Mouse (Mus musculus) frontal cortex, postnatal 25 days (tissue): ENCODE data around the gene Gm9918.

Experiments used
- DNase-seq, 2 experiments: peaks; one replicate each; pipeline ENCODE4 v3.0.0; 2022; ENCODE audit warnings: low spot score in 2 of 2

The Gm9918 gene

DNA sequence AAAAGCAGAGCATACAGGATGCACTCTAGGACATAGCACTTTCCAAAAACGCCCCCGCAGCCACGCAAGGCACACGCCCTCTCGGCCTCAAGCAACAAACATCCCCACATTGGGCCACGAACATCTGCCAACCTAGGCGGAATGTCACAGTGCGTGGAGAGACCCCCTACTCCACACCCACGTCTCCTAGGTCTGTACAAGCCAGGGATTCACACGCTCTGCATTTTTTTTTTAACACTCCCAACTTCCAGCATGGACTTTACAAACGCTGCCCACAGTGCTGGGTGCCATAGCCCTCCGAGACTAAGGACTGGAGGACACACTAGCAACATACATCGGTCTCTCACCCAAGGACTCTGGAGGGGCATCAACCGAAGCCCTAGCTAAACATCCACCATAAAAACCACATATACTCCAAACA is 24.9 kb upstream of the Gm9918 start:
- DNase-seq = no peak

DNA sequence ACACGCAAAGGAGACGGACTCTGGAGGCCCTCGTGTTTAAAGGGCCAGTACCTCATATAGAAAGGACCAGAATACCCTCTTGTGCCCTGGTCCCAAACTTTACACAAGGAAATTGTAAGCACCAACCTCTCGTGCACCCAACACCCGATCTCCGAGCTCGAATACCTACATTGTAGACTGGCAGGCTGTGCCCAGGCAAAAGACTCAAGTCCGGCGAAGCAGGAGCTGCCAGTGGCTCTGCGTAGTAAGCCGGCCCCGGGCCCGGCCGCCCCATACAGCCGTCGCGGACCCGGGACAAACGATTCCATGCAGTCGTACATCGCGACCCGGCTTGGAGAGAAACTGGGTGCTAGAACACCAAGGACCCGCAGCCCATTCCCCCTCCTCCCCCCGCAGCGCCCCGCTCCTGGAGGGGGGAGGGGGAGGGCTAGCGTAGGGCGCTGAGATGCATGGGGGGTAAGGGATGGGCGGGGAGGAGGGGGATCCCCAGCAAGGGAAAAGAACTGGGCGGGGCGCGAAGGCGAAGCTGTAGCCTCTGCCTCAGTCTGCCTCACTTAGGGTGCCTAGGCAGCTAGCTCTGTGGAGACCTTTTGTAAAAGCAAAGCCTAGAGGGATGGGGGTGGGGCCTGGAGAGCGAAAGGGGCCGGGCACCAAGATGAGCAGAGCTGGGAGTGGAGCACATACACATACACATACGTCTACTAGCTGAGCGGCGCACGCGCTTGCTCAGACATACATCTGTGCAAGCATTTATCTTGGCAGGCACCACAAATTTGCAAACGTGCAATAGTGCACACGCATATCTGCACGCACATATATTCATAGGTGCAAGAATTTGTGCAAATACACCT is 24.2 kb upstream of the Gm9918 start:
- peak; percentile 49 to 67 for DNase-seq

DNA sequence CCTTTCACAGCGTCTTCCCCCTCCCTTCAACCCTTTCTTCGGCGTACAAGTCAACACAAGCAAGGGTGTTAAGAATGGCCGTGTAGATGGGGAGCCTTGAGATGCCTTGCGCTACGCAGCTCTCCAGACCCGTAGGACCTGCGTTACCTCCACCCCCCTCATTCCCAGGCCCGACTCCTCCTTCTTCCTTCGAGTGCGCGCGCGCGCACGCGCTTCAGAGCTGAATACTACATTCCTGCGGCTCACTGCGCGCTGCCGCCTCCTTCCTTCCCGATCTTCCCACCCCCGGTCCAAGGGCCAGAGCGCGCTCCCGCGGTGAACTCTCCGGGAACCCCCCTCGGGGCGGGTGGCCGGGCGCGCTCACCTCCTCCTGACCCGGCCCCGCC is 23.5 kb upstream of the Gm9918 start:
- peak; percentile 75 to 78 for DNase-seq

DNA sequence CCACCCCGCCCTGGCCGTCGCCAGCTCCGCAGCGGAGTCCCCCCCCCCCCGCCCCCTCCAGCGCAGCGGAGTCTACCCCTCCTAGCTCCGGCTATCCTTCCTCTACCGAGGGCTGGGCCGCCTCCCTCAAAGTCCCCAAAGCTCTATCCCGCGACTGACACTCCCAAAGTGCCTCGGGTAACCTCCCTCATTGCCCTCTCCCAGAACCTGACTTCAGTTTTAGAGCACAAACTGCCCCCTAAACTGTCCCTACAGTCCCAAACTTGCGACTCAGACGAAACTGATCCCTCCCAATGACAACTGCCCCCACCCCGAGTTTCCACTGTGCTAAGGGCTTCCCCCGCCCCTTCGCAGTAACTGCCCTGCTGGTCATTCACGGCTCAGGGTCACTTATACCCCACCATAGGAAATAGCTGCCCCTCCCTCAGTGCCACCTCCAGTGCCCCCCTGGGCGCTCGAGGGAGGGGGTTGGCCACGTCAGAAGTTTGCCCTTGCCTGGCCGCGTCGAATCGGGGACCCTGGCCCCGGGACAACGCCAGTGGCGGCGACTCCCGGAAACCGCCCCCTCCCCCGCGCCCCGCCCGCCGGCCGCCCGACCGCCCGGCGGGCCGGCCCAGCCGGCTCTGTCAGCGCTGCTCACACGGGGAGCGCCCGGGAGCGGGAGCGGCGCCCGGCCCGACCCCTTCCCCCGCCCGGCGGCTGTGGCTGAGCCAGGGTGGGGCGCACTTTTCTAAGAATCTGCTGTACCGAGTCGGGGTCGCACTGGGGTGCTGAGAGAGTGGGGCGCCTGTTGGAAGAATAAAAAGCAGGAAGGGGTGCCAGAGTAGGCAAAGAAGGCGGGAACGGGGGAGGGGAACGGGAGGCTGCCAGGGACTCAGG is 22.9 kb upstream of the Gm9918 start:
- DNase-seq = no peak

DNA sequence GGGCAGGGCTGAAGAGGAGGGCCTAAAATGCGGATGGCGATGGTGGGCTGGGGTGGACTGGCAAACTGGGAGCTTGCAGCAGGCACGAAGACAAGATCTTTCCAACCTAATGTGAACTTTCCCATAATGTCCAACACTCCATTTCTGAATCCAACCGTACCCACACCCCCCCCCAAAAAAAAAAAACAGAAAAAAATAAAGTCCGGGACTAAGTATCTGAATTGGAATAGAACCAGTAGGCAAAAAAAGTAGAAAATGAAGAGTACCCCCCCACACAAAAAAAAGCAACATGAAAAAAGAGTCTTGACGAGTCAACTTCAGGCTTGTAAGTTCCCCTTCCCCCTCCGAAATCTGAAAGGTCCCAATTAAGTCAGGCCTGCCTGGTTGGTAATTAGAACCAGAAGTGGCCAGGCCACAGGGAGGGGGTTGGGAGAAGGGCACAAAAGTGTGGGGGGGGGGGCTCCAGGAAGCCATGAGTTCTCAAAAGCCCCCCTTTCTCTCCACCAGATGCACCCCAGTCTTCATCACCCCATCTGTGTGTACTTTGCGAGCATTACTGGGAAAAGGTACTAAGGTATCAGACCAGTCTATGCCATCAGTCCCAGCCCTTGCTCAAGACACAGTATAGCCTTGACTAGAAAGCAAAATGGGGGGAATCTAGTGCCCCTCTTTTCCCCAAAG is 22.1 kb upstream of the Gm9918 start:
- DNase-seq = no peak

DNA sequence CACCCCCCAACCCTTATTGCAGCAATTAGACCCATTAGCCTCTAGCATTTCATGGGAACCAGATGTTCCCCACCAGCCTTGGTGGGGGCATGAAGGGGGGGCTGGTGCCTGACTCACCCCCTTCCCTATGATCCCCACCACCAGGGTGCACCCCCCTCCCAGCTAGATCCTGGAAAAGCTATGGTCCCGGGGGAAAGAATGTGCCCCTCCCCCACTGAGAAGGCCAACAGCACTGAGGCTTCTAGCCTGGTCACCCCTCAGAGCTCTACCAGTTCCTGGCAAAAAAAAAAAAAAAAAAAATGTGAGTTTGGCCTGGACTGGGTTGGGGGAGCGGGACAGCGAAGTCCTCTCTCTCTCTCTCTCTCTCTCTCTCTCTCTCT is 21.6 kb upstream of the Gm9918 start:
- no peak for DNase-seq

DNA sequence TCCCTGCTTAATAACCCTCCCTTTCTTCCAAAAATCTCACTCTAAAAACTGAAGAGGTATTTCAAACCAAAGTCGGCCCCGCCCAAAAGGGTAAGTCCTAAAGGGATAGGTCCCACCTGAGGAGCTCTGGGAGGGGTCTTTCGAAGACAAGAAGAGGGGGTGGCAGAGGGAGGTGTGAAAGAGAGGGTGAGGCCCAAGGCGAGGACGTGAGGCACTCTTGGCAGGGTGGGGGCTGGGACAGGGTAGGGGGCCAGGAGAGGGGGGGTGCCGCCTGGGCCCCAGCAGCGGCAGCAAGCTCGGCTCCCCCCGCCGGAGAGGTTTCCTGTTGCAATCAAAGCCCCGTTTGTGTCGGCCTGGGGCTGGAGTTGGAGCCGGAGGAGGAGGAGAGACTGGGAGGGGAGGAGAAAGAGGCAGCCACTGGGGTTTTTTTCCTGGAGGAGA is 21.1 kb upstream of the Gm9918 start:
- no peak for DNase-seq

DNA sequence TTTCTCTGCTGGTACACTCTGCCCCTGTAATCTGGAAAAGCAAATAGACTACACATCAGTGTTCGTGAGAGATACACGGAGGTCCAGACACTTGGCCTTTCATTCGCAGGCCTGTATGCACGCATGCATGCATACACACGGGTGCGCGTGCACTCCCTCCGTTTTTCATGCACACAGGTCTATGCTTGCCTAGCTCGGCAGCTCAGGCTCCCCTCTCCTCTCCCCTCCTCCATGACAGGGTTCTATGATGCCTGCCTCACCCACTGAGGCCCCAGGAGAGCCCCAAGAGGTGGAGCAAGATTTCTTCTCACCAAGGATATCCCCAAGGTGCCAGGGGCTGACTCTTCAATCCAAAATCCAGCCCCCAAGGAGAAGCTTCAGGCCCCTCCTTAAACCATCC is 20.4 kb upstream of the Gm9918 start:
- no peak for DNase-seq

DNA sequence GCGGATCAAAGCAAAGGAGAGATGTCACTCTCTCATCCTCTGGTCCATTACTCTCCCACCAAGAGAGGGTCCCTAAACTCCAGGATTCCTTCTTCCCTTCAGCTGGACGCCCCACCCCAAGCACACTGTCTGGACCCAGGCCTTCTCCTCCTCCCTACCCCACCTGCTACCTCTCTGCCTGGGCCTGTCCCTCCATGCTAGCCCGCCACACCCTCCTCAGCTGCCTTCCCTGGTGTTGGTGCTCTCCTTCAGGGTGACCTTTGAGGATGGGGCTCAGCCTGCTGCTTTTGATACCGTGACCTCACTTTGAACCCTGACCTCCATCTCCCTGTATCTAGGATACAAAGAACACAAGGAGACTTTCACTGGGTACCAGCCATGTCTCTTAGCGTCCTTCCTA is 19.8 kb upstream of the Gm9918 start:
- no peak for DNase-seq

DNA sequence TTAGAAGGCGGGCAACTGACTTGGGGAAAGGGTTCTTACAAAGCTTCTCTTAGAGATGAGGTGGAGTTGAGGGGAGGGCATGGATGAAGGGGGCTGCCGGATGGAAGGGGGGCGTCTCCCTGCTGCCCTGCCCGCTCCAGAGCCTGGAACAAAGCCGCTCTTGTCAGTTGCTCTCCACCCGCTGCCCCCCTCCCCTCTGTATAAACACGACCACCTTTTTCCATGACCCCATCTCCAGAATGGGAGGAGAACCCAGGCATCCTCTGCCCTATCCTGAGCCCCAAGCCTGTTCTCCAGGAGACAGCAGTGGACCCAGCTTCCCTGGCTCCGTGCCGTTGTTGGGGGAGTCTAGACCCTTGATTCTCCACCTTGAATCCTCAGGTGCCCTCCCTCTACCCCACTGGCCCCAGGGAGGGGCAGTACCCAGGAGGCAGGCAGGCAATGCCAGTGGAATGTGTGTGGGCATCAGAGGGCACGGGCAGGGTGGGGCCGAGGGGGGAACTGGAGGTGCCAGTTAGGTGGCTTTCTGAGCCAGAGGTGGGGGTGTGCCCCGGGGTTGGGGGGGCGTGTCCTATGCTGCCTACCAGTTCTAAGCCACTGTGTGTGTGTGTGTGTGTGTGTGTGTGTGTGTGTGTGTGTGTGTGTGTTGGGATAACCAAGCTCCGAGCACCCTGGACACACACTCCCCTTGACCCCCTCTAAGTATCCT is 14.7 kb upstream of the Gm9918 start:
- no peak for DNase-seq

DNA sequence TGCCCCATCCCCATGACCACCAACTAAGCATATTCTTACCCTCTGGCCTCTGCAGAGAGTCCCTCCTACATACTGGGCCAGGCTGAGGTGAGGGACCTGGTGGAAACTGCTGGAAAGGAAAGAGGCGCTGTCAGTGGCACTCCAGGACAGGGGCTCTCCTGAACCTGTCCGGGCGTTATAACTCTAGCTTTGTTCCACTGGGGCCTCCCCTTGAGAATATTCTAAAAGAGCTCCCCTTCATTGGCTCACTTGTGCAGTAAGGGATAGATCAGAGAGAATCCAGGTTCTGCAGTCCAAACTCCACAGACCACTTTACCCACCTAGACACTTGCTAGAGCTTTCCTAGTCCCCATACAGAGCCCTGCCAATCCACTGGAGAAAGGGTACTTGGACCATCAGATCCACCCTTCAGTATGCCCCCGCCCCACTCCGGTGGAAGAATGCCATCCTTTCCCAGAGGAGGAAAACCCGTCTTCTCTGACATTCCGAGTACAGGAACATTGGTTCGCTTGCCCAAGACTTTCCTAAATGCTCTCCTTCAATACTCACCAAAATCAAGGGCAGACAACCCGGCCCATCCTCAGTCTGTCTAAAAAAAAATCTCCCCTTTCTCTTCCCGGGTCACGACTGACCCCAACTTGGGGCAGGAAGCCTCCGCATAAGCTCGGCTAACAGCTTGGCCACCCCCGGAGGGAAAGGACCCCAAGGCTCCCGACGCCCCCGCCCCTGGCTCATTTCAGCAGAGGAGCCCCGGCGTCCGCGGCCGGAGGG is 13.7 kb upstream of the Gm9918 start:
- DNase-seq = no peak

DNA sequence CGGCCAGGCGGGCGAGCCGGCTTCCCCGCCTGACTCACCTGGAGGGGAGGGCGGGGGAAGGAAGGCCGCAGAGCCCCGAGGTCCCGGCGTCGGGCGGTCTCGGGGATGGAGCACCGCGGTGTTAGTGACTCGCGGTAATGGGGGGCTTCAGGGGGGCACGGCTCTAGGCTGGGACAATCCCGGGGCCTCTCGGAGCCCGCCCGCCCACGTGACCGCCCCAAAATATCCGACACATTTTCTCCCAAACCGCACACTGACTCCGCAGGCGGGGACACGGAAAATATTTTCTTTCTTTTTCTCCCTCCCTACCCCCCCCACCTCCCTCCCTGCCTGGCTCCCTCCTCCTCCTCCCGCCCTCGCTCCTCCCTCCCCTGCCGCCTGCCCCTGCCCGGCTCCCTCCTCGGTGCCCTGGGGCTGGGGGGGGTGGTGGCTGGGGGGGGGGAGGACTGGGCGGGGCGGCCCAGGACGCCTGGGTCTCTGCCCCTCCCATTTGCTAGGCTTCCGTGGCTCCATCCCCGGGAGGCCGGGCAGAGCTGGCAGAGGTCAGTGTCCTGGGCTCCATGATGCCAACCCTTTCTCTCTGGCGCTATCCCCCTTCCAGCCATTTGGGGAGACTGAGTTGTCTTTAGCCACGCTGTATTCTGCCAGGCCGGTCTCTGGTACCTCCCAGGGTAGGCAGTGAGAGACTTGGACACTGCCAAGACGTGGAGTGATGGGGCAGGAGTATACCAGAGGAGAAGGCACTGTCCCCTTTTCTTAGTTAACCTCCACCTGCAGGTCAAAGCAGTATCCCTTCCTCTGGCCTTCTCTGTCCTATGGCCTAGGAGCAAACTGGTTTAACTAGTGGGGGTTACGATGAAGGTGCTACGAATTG is 12.9 kb upstream of the Gm9918 start, which contains the start of gene Rarg:
Gene Rarg (minus strand): TSS at position 316 of the 874 bp plus-strand sequence.
- DNase-seq = no peak

DNA sequence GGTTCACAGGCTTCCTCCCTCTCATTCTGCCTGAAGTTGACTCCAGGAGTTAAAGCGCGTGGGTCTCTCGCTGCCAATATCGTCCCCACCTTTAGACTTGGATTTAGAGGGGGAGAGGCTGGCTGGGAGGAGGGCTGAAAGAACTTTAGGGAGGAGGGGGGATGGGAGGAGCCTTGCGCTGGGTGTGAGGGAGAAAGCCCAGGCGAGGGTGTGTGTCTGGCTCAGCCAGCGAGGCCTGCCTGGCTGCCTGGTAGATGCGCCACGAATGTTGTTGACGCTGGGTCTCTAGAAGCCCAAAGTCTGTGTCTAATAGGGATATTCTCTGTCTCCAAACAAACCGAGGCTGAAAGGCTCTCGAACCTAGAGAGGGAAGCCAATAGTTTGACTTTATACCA is 12.3 kb upstream of the Gm9918 start:
- DNase-seq = no peak

DNA sequence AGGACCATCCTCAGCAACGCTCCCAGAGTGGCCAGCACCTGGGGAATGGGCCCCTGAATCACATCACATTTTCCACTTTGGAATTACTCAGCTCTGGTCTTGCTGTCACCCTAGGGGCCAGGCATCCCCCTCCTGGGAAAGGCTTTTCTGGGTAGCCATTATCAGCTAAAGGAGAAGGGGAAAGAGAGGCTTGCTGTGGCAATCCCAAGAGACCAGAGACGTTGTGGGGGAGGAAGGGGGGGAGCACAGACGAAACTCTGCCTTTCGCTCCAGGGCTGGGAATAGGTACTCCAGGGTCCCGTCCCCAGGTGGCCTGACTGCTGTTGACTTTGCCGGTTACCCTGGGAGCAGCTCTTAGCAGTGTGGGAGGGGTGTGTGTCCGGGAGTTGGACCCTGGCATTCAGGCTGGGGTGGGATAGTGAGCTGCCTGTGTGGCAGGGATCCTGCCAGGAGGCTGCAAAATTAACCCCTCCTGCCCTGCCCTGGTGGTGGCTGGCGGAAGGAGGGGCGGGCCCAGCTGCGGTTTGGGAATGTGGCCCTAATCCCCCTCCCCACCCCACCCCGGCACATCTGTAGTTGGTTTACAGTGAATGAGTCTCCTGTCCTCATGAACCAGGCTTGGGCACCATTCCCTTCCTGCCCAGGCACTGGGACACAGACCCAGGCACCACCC is 11.6 kb upstream of the Gm9918 start:
- DNase-seq = no peak

DNA sequence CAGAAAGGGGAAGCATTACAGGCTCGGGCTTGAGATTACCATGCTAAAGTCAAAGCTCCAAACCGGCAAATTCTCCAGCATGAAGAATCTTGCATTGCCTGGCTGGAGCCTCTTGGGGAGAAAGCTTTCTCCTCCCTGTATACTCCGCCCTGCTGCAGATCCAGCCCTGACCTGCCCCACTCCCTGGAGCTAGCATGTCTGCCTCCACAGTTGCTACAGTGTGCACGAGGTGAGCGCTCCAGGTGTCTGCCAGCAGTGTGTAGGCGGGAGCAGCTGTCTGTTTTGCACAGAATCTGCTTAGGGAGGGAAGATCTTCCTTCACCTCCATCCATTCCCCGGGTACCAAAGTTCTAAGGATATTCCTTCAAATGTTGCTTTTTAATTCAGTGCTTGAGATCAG is 7.8 kb upstream of the Gm9918 start:
- no peak for DNase-seq

DNA sequence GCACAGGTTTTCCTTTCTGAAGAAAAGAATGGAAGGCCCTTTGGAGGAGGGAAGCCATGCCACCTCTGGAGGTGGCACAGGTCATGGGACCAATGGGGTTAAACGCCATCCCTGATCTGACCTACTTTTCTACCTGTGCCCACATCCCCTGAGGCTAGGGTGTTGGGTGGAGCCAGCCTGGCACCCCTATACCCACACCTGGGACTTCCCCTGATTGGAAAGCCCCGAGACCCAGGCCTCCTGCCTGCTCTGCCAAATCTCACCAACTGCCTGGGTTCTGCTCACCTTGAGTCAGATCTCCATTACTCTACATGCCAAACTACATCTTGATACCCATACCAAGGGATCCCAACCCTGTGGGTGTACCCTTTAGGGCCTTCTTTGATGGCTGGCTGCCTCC is 7.3 kb upstream of the Gm9918 start:
- DNase-seq = no peak

DNA sequence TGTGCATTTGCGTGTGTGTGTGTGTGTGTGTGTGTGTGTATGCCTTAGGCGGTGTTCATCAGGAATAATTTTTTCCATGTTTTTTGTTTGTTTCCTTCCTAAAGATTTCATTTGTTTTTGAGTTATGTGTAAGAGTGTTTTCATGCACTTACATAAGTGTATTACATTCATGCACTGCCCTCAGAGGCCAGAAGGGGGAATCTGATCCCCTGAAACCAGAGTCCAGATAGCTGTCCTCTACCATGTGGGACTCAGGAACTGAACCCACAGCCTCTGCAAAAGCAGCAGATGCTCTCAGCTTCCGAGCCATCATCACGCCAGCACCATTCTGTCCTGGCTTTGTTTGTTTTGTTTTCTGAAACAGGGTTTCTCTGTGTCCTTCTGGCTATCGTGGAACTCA is 4.8 kb upstream of the Gm9918 start:
- DNase-seq = no peak

DNA sequence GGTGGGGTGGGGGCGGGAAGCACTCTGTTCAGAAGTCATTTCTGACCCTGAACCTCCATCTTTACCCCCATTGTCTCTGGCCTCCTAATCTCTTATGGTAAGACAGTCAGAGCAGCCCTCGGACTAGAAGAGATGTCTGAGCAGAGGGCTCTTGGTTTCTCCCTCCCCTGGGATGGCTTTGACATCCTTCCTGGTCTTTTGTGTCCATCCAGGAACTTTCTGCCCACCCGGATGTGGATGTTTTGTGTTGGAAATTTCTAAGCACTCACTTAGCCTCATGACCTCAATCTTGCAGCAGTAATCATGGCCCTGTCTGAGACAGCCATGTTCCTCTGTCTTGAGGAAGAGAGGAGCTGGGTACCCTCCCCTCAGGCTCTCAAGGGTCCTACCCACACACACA is 1.1 kb downstream of the Gm9918 start:
- DNase-seq = no peak

DNA sequence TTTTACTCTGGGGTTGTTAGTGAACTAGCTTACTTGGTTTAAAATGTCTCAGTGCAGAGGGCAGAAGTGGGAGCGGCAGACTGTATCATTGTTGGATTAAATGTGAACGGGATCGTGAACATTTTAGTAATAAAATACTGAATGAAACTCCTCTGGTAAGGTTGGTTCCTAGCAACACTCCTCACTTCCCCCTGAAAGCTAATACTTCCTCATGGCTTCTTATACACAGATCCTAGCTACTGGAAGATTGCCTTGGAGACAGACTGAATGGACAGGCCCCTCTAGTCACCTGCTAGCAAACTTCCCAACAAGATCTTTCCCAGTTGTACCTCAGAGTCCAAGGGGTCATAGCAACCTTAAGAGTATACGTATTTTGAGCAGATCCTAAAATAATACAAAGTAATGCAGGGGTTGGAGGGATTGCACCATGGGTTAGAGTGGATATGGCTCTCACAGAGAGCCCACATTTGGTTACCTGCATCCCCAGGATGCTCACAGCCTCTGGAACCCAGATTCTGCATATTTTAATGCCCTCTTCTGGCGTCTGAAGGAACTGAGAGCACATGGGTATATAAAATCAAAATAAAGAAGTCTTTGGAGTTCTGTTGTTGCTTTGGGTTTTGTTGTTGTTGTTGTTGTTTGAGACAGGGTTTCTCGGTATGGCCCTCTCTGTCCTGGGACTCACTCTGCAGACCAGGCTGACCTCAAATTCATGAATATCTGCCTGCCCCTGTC is 3.8 kb downstream of the Gm9918 start:
- DNase-seq = no peak
